ENCODE assay signal across 22 mouse cellular contexts in the genomic region with DNA sequence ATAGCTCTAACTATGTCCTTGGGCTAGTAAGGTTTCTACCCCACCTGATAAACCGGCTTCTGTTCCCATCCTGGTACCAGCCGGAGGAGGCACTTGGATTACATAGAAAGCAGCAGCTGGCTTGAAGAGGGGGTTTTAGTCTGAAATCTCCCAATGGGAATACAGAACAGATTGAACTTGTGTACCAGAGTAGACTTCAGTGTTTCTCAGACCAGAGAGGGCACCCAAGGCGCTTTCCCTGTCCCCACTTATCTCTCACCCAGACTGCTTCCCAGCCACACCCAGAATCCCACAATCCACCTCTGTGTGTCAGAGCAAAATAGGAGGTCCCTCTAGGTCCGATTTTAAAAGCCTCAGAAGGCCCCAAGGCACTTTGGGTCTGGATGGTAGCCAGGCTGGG. TPM values are rescaled to one million over a fixed set of nuclear protein-coding genes. Genes with fewer than 3 reads are reported as not detected.
DNase-seq lines count a peak whose midpoint lies in the region; ATAC-seq and TF ChIP-seq lines count a peak whose summit lies in the region.
"Had no signal": no experiment of that assay in that cellular context is flagged by ENCODE, and none has a peak within 500 bp of the region (broad histone marks: within the 10 kb centered on the region; RNA-seq: fewer than 3 reads in every experiment).

No protein-coding gene starts in this region.

- no peak overlapping the region for H3K9ac ChIP-seq in heart, postnatal 0 days (replicated peaks; ENCODE audit: low read depth, low read length)
- 0 out of 2 replicates have a peak overlapping the region, but pooled peaks have one; percentile 5 for H3K9ac ChIP-seq in lung, postnatal 0 days (replicated peaks; ENCODE audit: low read depth)
- H3K9ac ChIP-seq in liver, embryonic 14.5 days (replicated peaks), result 0 out of 2 replicates have a peak overlapping the region, but pooled peaks have one; percentile 23
- H3K9ac ChIP-seq: forebrain, postnatal 0 days; lung, embryonic 14.5 days; midbrain, embryonic 15.5 days; stomach, embryonic 15.5 days had no signal

- no peak overlapping the region for H3K4me2 ChIP-seq in heart, postnatal 0 days (ENCODE audit: low read depth, low read length)
- H3K4me2 ChIP-seq in lung, postnatal 0 days (replicated peaks; ENCODE audit: low read depth, low read length), result no peak overlapping the region
- peak overlapping the region; percentile 22 for H3K4me2 ChIP-seq in liver, embryonic 14.5 days (ENCODE audit: low read depth)
- H3K4me2 ChIP-seq: lung, embryonic 14.5 days; midbrain, embryonic 15.5 days; stomach, embryonic 15.5 days had no signal

- intact Hi-C loops in left cerebral cortex, postnatal 14 days (cut with DNase I), result loop anchor here (5.0 kb wide), 1 partner anchor 164 kb away; no protein-coding TSS in a partner anchor

- ATAC-seq in heart, postnatal 0 days (ENCODE audit: insufficient read depth, low read depth), result no peak
- ATAC-seq in lung, postnatal 0 days, result no peak
- ATAC-seq in liver, embryonic 14.5 days (ENCODE audit: insufficient read depth), result no peak
- ATAC-seq: forebrain, postnatal 0 days; hindbrain, postnatal 0 days; midbrain, embryonic 15.5 days had no signal

- H3K27me3 ChIP-seq in heart, postnatal 0 days (ENCODE audit: control insufficient read depth, insufficient read depth, low read length), result no peaks in the 10 kb centered on the region
- H3K27me3 ChIP-seq in lung, postnatal 0 days (replicated peaks; ENCODE audit: insufficient read depth, low read length), result no peaks in the 10 kb centered on the region
- H3K27me3 ChIP-seq in liver, embryonic 14.5 days (ENCODE audit: control insufficient read depth, insufficient read depth, low read length), result no peaks in the 10 kb centered on the region
- H3K27me3 ChIP-seq: midbrain, embryonic 15.5 days; stomach, embryonic 15.5 days had no signal

- peaks cover 48% of the 10 kb centered on the region for H3K4me1 ChIP-seq in heart, postnatal 0 days (ENCODE audit: control insufficient read depth, insufficient read depth)
- H3K4me1 ChIP-seq in lung, postnatal 0 days (ENCODE audit: insufficient read depth, low read depth, low read length), result peaks cover 19% of the 10 kb centered on the region
- peaks cover 17 to 18% of the 10 kb centered on the region in 2 experiments for H3K4me1 ChIP-seq in liver, embryonic 14.5 days (replicated peaks; ENCODE audit: control insufficient read depth in 2 of 2, insufficient read depth in 2 of 2, low read length in 1 of 2)

- WGBS in heart, postnatal 0 days, result 52% methylated on average over 4 of the region's 4 CpGs
- 70% methylated on average over 4 of the region's 4 CpGs for WGBS in lung, postnatal 0 days
- 49% methylated on average over 4 of the region's 4 CpGs for WGBS in liver, embryonic 14.5 days (ENCODE audit: insufficient replicate concordance)

- DNase-seq in cerebellum, adult 9-11 months, result peak; percentile 31
- no peak for DNase-seq in cerebellum, postnatal 36 days
- no peak for DNase-seq in heart, postnatal 0 days (ENCODE audit: low spot score)
- DNase-seq in heart, adult 8-10 months (ENCODE audit: low spot score), result no peak
- DNase-seq in lung, postnatal 0 days (ENCODE audit: low spot score), result no peak
- DNase-seq in lung, postnatal 25 days (ENCODE audit: low spot score), result no peak
- peak in 1 of 3 experiments; percentile 17 for DNase-seq in liver, embryonic 14.5 days (ENCODE audit: low read depth in 3 of 3, low spot score in 3 of 3)
- no peak for DNase-seq in left cerebral cortex, postnatal 14 days (ENCODE audit: low spot score in 2 of 2)
- DNase-seq: adrenal gland, adult 2 months; forebrain, postnatal 0 days; heart, adult 2 months; kidney, adult 2 months; kidney, postnatal 36 days; lung, embryonic 14.5 days; right cerebral cortex, postnatal 14 days had no signal

- no peaks in the 10 kb centered on the region for H3K9me3 ChIP-seq in heart, postnatal 0 days (replicated peaks; ENCODE audit: control insufficient read depth, low read length)
- H3K9me3 ChIP-seq in lung, postnatal 0 days (ENCODE audit: low read length), result no peaks in the 10 kb centered on the region
- no peaks in the 10 kb centered on the region for H3K9me3 ChIP-seq in liver, embryonic 14.5 days (ENCODE audit: control insufficient read depth, low read length)
- H3K9me3 ChIP-seq: midbrain, embryonic 15.5 days; stomach, embryonic 15.5 days had no signal

- no peak overlapping the region for H3K4me3 ChIP-seq in heart, postnatal 0 days (ENCODE audit: low read depth, low read length)
- no peak overlapping the region for H3K4me3 ChIP-seq in lung, postnatal 0 days (ENCODE audit: low read depth, low read length)
- no peak overlapping the region for H3K4me3 ChIP-seq in liver, embryonic 14.5 days (ENCODE audit: insufficient read depth in 1 of 2, low read depth in 2 of 2, low read length in 2 of 2)
- H3K4me3 ChIP-seq: heart, adult 2 months; midbrain, embryonic 15.5 days; stomach, embryonic 15.5 days had no signal

- no peak for TF ChIP-seq EP300 in heart, postnatal 0 days (IDR thresholded peaks at IDR 0.05; ENCODE audit: low read depth)
- TF ChIP-seq EP300 in lung, postnatal 0 days (IDR thresholded peaks at IDR 0.05), result no peak
- no peak for TF ChIP-seq EP300 in liver, embryonic 14.5 days (IDR thresholded peaks at IDR 0.05; ENCODE audit: low read depth)

- no peak for TF ChIP-seq CTCF in heart, postnatal 0 days (IDR thresholded peaks at IDR 0.05; ENCODE audit: low read depth)
- TF ChIP-seq CTCF in lung, postnatal 0 days (IDR thresholded peaks at IDR 0.05), result no peak
- no peak for TF ChIP-seq CTCF in liver, embryonic 14.5 days (IDR thresholded peaks at IDR 0.05; ENCODE audit: low read depth)

- 0 out of 2 replicates have a peak overlapping the region, but pooled peaks have one; percentile 82 for H3K27ac ChIP-seq in heart, postnatal 0 days (ENCODE audit: low read depth)
- peak overlapping the region; percentile 69 for H3K27ac ChIP-seq in lung, postnatal 0 days (ENCODE audit: low read length)
- peak overlapping the region; percentile 27 for H3K27ac ChIP-seq in liver, embryonic 14.5 days
- H3K27ac ChIP-seq: hindbrain, postnatal 0 days; midbrain, embryonic 15.5 days had no signal

- peaks cover 47% of the 10 kb centered on the region for H3K36me3 ChIP-seq in heart, postnatal 0 days (replicated peaks; ENCODE audit: control insufficient read depth, insufficient read depth, low read length)
- H3K36me3 ChIP-seq in lung, postnatal 0 days (ENCODE audit: insufficient read depth, low read length), result peaks cover 36% of the 10 kb centered on the region; the same call in 1 of the 2 replicates
- H3K36me3 ChIP-seq in liver, embryonic 14.5 days (replicated peaks; ENCODE audit: control insufficient read depth, insufficient read depth, low read depth), result peaks cover 4% of the 10 kb centered on the region; the same call in 1 of the 2 replicates
- H3K36me3 ChIP-seq: midbrain, embryonic 15.5 days had no signal

RNA-seq across cellular contexts. Expression of gene Pnkd, which starts 3.6 kb away (rescaled TPM):
- 221 and 310 TPM in 2 replicates for total RNA-seq in heart, postnatal 0 days (2014; rRNA removed; ENCODE audit: low replicate concordance)
- polyA plus RNA-seq in heart, postnatal 0 days (2015; fragmentation: Nextera tagmentation; extraction: Ambion mirVana), result 345 and 362 TPM in 2 replicates
- total RNA-seq in heart, adult 8-10 months (2022), result 100 to 1,000 TPM; 125 to 142 (median 135) TPM
- polyA plus RNA-seq in lung, postnatal 0 days (2015; fragmentation: Nextera tagmentation; extraction: Ambion mirVana), result 88.7 and 91.4 TPM in 2 replicates
- polyA plus RNA-seq in liver, embryonic 14.5 days (2012; rRNA removed), result 16.8 and 17.8 TPM in 2 replicates
- polyA plus RNA-seq in liver, embryonic 14.5 days (2014; fragmentation: Nextera tagmentation; extraction: Ambion mirVana), result 42.1 and 42.6 TPM in 2 replicates
- total RNA-seq in left cerebral cortex, postnatal 14 days (2021), result 100 to 1,000 TPM; 118 to 134 TPM

RNA-seq across cellular contexts. Expression of gene Aamp, which starts 3.8 kb away (rescaled TPM):
- total RNA-seq in heart, postnatal 0 days (2014; rRNA removed; ENCODE audit: low replicate concordance), result 125 and 146 TPM in 2 replicates
- polyA plus RNA-seq in heart, postnatal 0 days (2015; fragmentation: Nextera tagmentation; extraction: Ambion mirVana), result 162 and 165 TPM in 2 replicates
- total RNA-seq in heart, adult 8-10 months (2022), result 100 to 1,000 TPM in 2 of 4 experiments, 10 to 100 TPM in 2; 95.4 to 107 (median 99.6) TPM
- polyA plus RNA-seq in lung, postnatal 0 days (2015; fragmentation: Nextera tagmentation; extraction: Ambion mirVana), result 213 and 214 TPM in 2 replicates
- polyA plus RNA-seq in liver, embryonic 14.5 days (2012; rRNA removed), result 47.3 and 55.8 TPM in 2 replicates
- polyA plus RNA-seq in liver, embryonic 14.5 days (2014; fragmentation: Nextera tagmentation; extraction: Ambion mirVana), result 84.4 and 89.0 TPM in 2 replicates
- total RNA-seq in left cerebral cortex, postnatal 14 days (2021), result 100 to 1,000 TPM; 135 to 137 TPM

RNA-seq across cellular contexts. Expression of gene Gpbar1, which starts 10.0 kb away (rescaled TPM):
- 0.27 TPM in 1 of 2 replicates, not detected in the other for total RNA-seq in heart, postnatal 0 days (2014; rRNA removed; ENCODE audit: low replicate concordance)
- polyA plus RNA-seq in heart, postnatal 0 days (2015; fragmentation: Nextera tagmentation; extraction: Ambion mirVana), result 0.22 and 0.33 TPM in 2 replicates
- not detected for total RNA-seq in heart, adult 8-10 months (2022)
- polyA plus RNA-seq in lung, postnatal 0 days (2015; fragmentation: Nextera tagmentation; extraction: Ambion mirVana), result 0.18 and 0.30 TPM in 2 replicates
- polyA plus RNA-seq in liver, embryonic 14.5 days (2012; rRNA removed), result 0.57 and 1.0 TPM in 2 replicates
- 0.56 and 1.1 TPM in 2 replicates for polyA plus RNA-seq in liver, embryonic 14.5 days (2014; fragmentation: Nextera tagmentation; extraction: Ambion mirVana)
- not detected for total RNA-seq in left cerebral cortex, postnatal 14 days (2021)
- total RNA-seq: adrenal gland, adult 2 months; forebrain, postnatal 0 days; gastrocnemius, adult 18-20 months; heart, adult 2 months; hindbrain, postnatal 0 days; layer of hippocampus, postnatal 25 days; left cerebral cortex, postnatal 36 days; megakaryocyte progenitor cell, adult 5-6 weeks had no signal
- polyA plus RNA-seq: forebrain, postnatal 0 days; hindbrain, postnatal 0 days had no signal

RNA-seq across cellular contexts. Expression of gene Tmbim1, which starts 17.1 kb away (rescaled TPM):
- total RNA-seq in heart, postnatal 0 days (2014; rRNA removed; ENCODE audit: low replicate concordance), result 55.7 and 100 TPM in 2 replicates
- polyA plus RNA-seq in heart, postnatal 0 days (2015; fragmentation: Nextera tagmentation; extraction: Ambion mirVana), result 41.6 and 44.9 TPM in 2 replicates
- 10 to 100 TPM; 40.4 to 45.1 (median 44.2) TPM for total RNA-seq in heart, adult 8-10 months (2022)
- polyA plus RNA-seq in lung, postnatal 0 days (2015; fragmentation: Nextera tagmentation; extraction: Ambion mirVana), result 148 and 149 TPM in 2 replicates
- 6.7 and 10.5 TPM in 2 replicates for polyA plus RNA-seq in liver, embryonic 14.5 days (2012; rRNA removed)
- 10.1 and 11.7 TPM in 2 replicates for polyA plus RNA-seq in liver, embryonic 14.5 days (2014; fragmentation: Nextera tagmentation; extraction: Ambion mirVana)
- total RNA-seq in left cerebral cortex, postnatal 14 days (2021), result 10 to 100 TPM; 16.3 to 17.8 TPM

RNA-seq across cellular contexts. Expression of gene Arpc2, which starts 52.4 kb away (rescaled TPM):
- total RNA-seq in heart, postnatal 0 days (2014; rRNA removed; ENCODE audit: low replicate concordance), result 149 and 180 TPM in 2 replicates
- 374 and 375 TPM in 2 replicates for polyA plus RNA-seq in heart, postnatal 0 days (2015; fragmentation: Nextera tagmentation; extraction: Ambion mirVana)
- total RNA-seq in heart, adult 8-10 months (2022), result 100 to 1,000 TPM; 111 to 149 (median 137) TPM
- 465 and 473 TPM in 2 replicates for polyA plus RNA-seq in lung, postnatal 0 days (2015; fragmentation: Nextera tagmentation; extraction: Ambion mirVana)
- 58.8 and 95.3 TPM in 2 replicates for polyA plus RNA-seq in liver, embryonic 14.5 days (2012; rRNA removed)
- 157 and 160 TPM in 2 replicates for polyA plus RNA-seq in liver, embryonic 14.5 days (2014; fragmentation: Nextera tagmentation; extraction: Ambion mirVana)
- total RNA-seq in left cerebral cortex, postnatal 14 days (2021), result 100 to 1,000 TPM; 281 to 300 TPM

Comparison
In these comparisons a context has a peak if more than half of its experiments do, and no peak if none do; other contexts are left out.
1. H3K27ac ChIP-seq: peak in every context shown above with its lines; median percentile 82 in heart, postnatal 0 days; 69 in lung, postnatal 0 days; 27 in liver, embryonic 14.5 days.